Mouse (Mus musculus) hematopoietic stem cell, adult 5-6 weeks (primary cell): Measurements from ENCODE around the gene Rer1. TPM values are rescaled to one million over a fixed set of nuclear protein-coding genes. Genes with fewer than 3 reads are reported as not detected.
"Not testable (repeated sequence)": the region's sequence is repeated elsewhere in the genome, so short reads cannot be mapped to it uniquely, and the experiment has no call there.

Source experiments
- ATAC-seq, 2 experiments: fragments of 125-278 bp in 1 of 2; replicated peaks in 1 of 2; 2 replicates each; pipeline ENCODE4 v1.8.0; 2016 to 2017; ENCODE audit warnings: inconsistent platforms in 2 of 2, mild to moderate bottlenecking in 2 of 2, moderate number of reproducible peaks in 2 of 2, low read depth in 1 of 2, moderate TSS enrichment in 1 of 2; ENCODE audit not compliant: low FRiP score in 2 of 2, poor library complexity in 2 of 2, severe bottlenecking in 2 of 2, insufficient read depth in 1 of 2, low TSS enrichment in 1 of 2
- total RNA-seq: library from RNA; stranded (forward); fragments of 172-1452, 232-1000 nt; gene quantifications from 2 replicates; pipeline ENCODE4 v1.2.3, GENCODE M21; 2017

Rer1 gene
- total RNA-seq, 1 experiment from 2014 or later = 113 TPM

- peak in 1 of 2 experiments; percentile 3; a peak in 1 of 4 replicates for ATAC-seq
These were observed 725 bp downstream of the Rer1 start for GRCm38 (mm10) chr4:155085206-155086107.

- no peak for ATAC-seq
These were observed 1.8 kb downstream of the Rer1 start for GRCm38 (mm10) chr4:155084351-155084750.

- no peak for ATAC-seq
These were observed 2.6 kb downstream of the Rer1 start for GRCm38 (mm10) chr4:155083553-155083952.

GRCm38 (mm10) chr4:155079666-155080065 lies 6.5 kb downstream of the Rer1 start:
- no peak for ATAC-seq

- ATAC-seq = not testable (repeated sequence)
These were observed 7.4 kb downstream of the Rer1 start for GRCm38 (mm10) chr4:155078808-155079207.

- ATAC-seq = no peak
These were observed 9.5 kb downstream of the Rer1 start for GRCm38 (mm10) chr4:155076677-155077076.

- ATAC-seq = no peak
These were observed 10.4 kb downstream of the Rer1 start for GRCm38 (mm10) chr4:155075813-155076212.

GRCm38 (mm10) chr4:155075137-155075536 lies 11.0 kb downstream of the Rer1 start:
- ATAC-seq = no peak

GRCm38 (mm10) chr4:155074418-155074817 lies 11.8 kb downstream of the Rer1 start:
- ATAC-seq = no peak

GRCm38 (mm10) chr4:155070921-155071320 lies 15.3 kb downstream of the Rer1 start:
- no peak for ATAC-seq

GRCm38 (mm10) chr4:155070199-155070598 lies 16.0 kb downstream of the Rer1 start:
- ATAC-seq = no peak

GRCm38 (mm10) chr4:155069191-155069590 lies 17.0 kb downstream of the Rer1 start:
- no peak for ATAC-seq

- no peak for ATAC-seq
These were observed 17.7 kb downstream of the Rer1 start for GRCm38 (mm10) chr4:155068357-155068972.

- peak; percentile 90 to 92 for ATAC-seq
These were observed 19.2 kb downstream of the Rer1 start, which contains the start of gene Pex10 for GRCm38 (mm10) chr4:155066834-155067522. Gene Pex10, plus strand, starts transcription at chr4:155067016.

GRCm38 (mm10) chr4:155065970-155066833 lies 20.0 kb downstream of the Rer1 start:
- peak; percentile 50 to 54; a peak in 3 of 4 replicates for ATAC-seq

GRCm38 (mm10) chr4:155064474-155064873 lies 21.7 kb downstream of the Rer1 start:
- ATAC-seq = no peak

GRCm38 (mm10) chr4:155063895-155064294 lies 22.3 kb downstream of the Rer1 start:
- no peak for ATAC-seq
